Mouse (Mus musculus) right cerebral cortex, adult 2 months (tissue): ENCODE measurements around the gene Olfr938.

ENCODE experiments used
- DNase-seq, 2 experiments: peaks; one replicate each; pipeline ENCODE4 v3.0.0; 2021 to 2022; ENCODE audit warnings: low spot score in 2 of 2

Olfr938 gene

GRCm38 (mm10) chr9:39078787-39079186 lies at the start of gene Olfr938:
Olfr938 (minus strand) TSS chr9:39078887.
- DNase-seq, result no peak

- DNase-seq, result no peak
These were observed 49.1 kb upstream of the Olfr938 start, which contains the start of gene Olfr27 for GRCm38 (mm10) chr9:39127831-39128230. Olfr27 (plus strand) TSS chr9:39128131.

- no peak for DNase-seq
These were observed 48.6 kb upstream of the Olfr938 start for GRCm38 (mm10) chr9:39127326-39127725.

GRCm38 (mm10) chr9:39064851-39065250 lies 13.8 kb downstream of the Olfr938 start, which contains the start of gene Olfr937:
Olfr937 (minus strand) TSS chr9:39064951.
- DNase-seq, result no peak
